Mouse (Mus musculus): ENCODE measurements at regions not wholly inside any gene's neighbourhood (a gene's known extent, or its start where the extent isn't known, plus 50 kb on each side); places are given as distances from the start of the nearest gene placed in this dataset.

- TF ChIP-seq CTCF (IDR thresholded peaks at IDR 0.05; ENCODE audit: extremely low read depth, insufficient read depth, low read length): no peak
- no peak for TF ChIP-seq POLR2A (IDR thresholded peaks at IDR 0.05; ENCODE audit: extremely low read depth, insufficient read depth, low read length)
Observed at GRCm38 (mm10) chr11:19246390-19247114, 227.8 kb upstream of the Meis1 start.

Data from cortical plate, adult 2 months (tissue).